Mouse (Mus musculus): ENCODE measurements around the gene Fmn2. TPM values are rescaled to one million over a fixed set of nuclear protein-coding genes. Genes with fewer than 3 reads are reported as not detected.
A peak's percentile ranks its signal among the peaks of the same experiment; 100 is the strongest.

The Fmn2 gene
- polyA plus RNA-seq (2015; fragmentation: Nextera tagmentation; extraction: Ambion mirVana) = 1.4 and 1.8 TPM in 2 replicates

- Histone ChIP-seq H3K27ac (no peak within 1 kb of the TSS), H3K4me1 (peaks cover 14% of the 10 kb centered on the region), H3K4me3 (replicated peaks) (peak within 1 kb of the TSS; percentile 59), H3K9ac (peak within 1 kb of the TSS; percentile 5), H3K36me3 (no peaks in the 10 kb centered on the region), H3K9me3 (no peaks in the 10 kb centered on the region), H3K27me3 (replicated peaks) (peaks cover 13% of the 10 kb centered on the region; the same call in 1 of the 2 replicates), H3K4me2 (peak within 1 kb of the TSS; percentile 97)
- peak; percentile 93 for ATAC-seq (ENCODE audit: insufficient read depth, low FRiP score, low read depth)
- WGBS = 0% methylated on average over 25 of the region's 29 CpGs
Measured at GRCm38 (mm10) chr1:174501661-174502030, at the start of gene Fmn2. TSS of gene Fmn2 (plus strand) at chr1:174501825.

- no peak overlapping the region for H3K4me3 ChIP-seq (replicated peaks)
- H3K9me3 ChIP-seq = no peaks in the 10 kb centered on the region
- H3K27me3 ChIP-seq (replicated peaks) = no peaks in the 10 kb centered on the region
- H3K4me1 ChIP-seq = no peaks in the 10 kb centered on the region
- no peaks in the 10 kb centered on the region for H3K36me3 ChIP-seq
- WGBS = 83% methylated on average over 2 of the region's 2 CpGs
- no peak overlapping the region for H3K27ac ChIP-seq
- H3K4me2 ChIP-seq = no peak overlapping the region
- no peak for ATAC-seq (ENCODE audit: insufficient read depth, low FRiP score, low read depth)
- no peak overlapping the region for H3K9ac ChIP-seq
Measured at GRCm38 (mm10) chr1:174455100-174455499, 46.5 kb upstream of the Fmn2 start.

- ATAC-seq (ENCODE audit: insufficient read depth, low FRiP score, low read depth) = no peak
- Histone ChIP-seq H3K4me1 (no peaks in the 10 kb centered on the region), H3K4me3 (replicated peaks) (no peak overlapping the region), H3K9ac (no peak overlapping the region), H3K27me3 (replicated peaks) (no peaks in the 10 kb centered on the region), H3K4me2 (no peak overlapping the region), H3K9me3 (no peaks in the 10 kb centered on the region), H3K27ac (no peak overlapping the region), H3K36me3 (no peaks in the 10 kb centered on the region)
- 82% methylated on average over 3 of the region's 3 CpGs for WGBS
Measured at GRCm38 (mm10) chr1:174465385-174465784, 36.2 kb upstream of the Fmn2 start.

- Histone ChIP-seq H3K9ac (no peak overlapping the region), H3K9me3 (no peaks in the 10 kb centered on the region), H3K4me3 (replicated peaks) (no peak overlapping the region), H3K4me1 (no peaks in the 10 kb centered on the region), H3K27ac (no peak overlapping the region), H3K36me3 (no peaks in the 10 kb centered on the region), H3K27me3 (replicated peaks) (no peaks in the 10 kb centered on the region), H3K4me2 (no peak overlapping the region)
- 29% methylated on average over 2 of the region's 2 CpGs for WGBS
- ATAC-seq (ENCODE audit: insufficient read depth, low FRiP score, low read depth) = no peak
Measured at GRCm38 (mm10) chr1:174466240-174466639, 35.4 kb upstream of the Fmn2 start.

GRCm38 (mm10) chr1:174469736-174470135, 31.9 kb upstream of the Fmn2 start:
- Histone ChIP-seq H3K9me3 (no peaks in the 10 kb centered on the region), H3K27me3 (replicated peaks) (no peaks in the 10 kb centered on the region), H3K4me2 (no peak overlapping the region), H3K27ac (no peak overlapping the region), H3K36me3 (no peaks in the 10 kb centered on the region), H3K9ac (no peak overlapping the region), H3K4me1 (no peaks in the 10 kb centered on the region), H3K4me3 (replicated peaks) (no peak overlapping the region)
- ATAC-seq (ENCODE audit: insufficient read depth, low FRiP score, low read depth) = no peak
- WGBS = 5% methylated on average over 6 of the region's 6 CpGs

GRCm38 (mm10) chr1:174482567-174482966, 19.1 kb upstream of the Fmn2 start:
- no peaks in the 10 kb centered on the region for H3K9me3 ChIP-seq
- H3K36me3 ChIP-seq = no peaks in the 10 kb centered on the region
- H3K4me1 ChIP-seq = no peaks in the 10 kb centered on the region
- H3K9ac ChIP-seq = no peak overlapping the region
- H3K4me2 ChIP-seq = no peak overlapping the region
- H3K4me3 ChIP-seq (replicated peaks) = no peak overlapping the region
- no peaks in the 10 kb centered on the region for H3K27me3 ChIP-seq (replicated peaks)
- ATAC-seq (ENCODE audit: insufficient read depth, low FRiP score, low read depth) = no peak
- no peak overlapping the region for H3K27ac ChIP-seq
- 93% methylated on average over 6 of the region's 6 CpGs for WGBS

- Histone ChIP-seq H3K36me3 (no peaks in the 10 kb centered on the region), H3K9me3 (no peaks in the 10 kb centered on the region), H3K4me3 (replicated peaks) (no peak overlapping the region), H3K4me1 (peaks cover 14% of the 10 kb centered on the region), H3K27me3 (replicated peaks) (peaks cover 13% of the 10 kb centered on the region; the same call in 1 of the 2 replicates), H3K4me2 (no peak overlapping the region), H3K27ac (no peak overlapping the region), H3K9ac (no peak overlapping the region)
- 62% methylated on average over 4 of the region's 4 CpGs for WGBS
- no peak for ATAC-seq (ENCODE audit: insufficient read depth, low FRiP score, low read depth)
Measured at GRCm38 (mm10) chr1:174500064-174500463, 1.6 kb upstream of the Fmn2 start.

- no peak overlapping the region for H3K27ac ChIP-seq
- no peak overlapping the region for H3K4me3 ChIP-seq (replicated peaks)
- no peaks in the 10 kb centered on the region for H3K9me3 ChIP-seq
- no peak overlapping the region for H3K9ac ChIP-seq
- no peak overlapping the region for H3K4me2 ChIP-seq
- no peak for ATAC-seq (ENCODE audit: insufficient read depth, low FRiP score, low read depth)
- WGBS = 50% methylated on average over 1 of the region's 1 CpGs
- no peaks in the 10 kb centered on the region for H3K36me3 ChIP-seq
- peaks cover 13% of the 10 kb centered on the region; the same call in 1 of the 2 replicates for H3K27me3 ChIP-seq (replicated peaks)
- peaks cover 14% of the 10 kb centered on the region for H3K4me1 ChIP-seq
Measured at GRCm38 (mm10) chr1:174501011-174501410, 614 bp upstream of the Fmn2 start.

- under 1% methylated on average over 39 of the region's 40 CpGs for WGBS
- peak overlapping the region; percentile 59 for H3K4me3 ChIP-seq (replicated peaks)
- H3K27ac ChIP-seq = no peak overlapping the region
- no peaks in the 10 kb centered on the region for H3K9me3 ChIP-seq
- H3K4me1 ChIP-seq = peaks cover 14% of the 10 kb centered on the region
- ATAC-seq (ENCODE audit: insufficient read depth, low FRiP score, low read depth) = peak; percentile 28; the same call in 1 of the 2 replicates
- H3K36me3 ChIP-seq = no peaks in the 10 kb centered on the region
- peak overlapping the region; percentile 5 for H3K9ac ChIP-seq
- H3K4me2 ChIP-seq = peak overlapping the region; percentile 97
- peaks cover 13% of the 10 kb centered on the region; the same call in 1 of the 2 replicates for H3K27me3 ChIP-seq (replicated peaks)
Measured at GRCm38 (mm10) chr1:174502031-174502845, 613 bp downstream of the Fmn2 start.

- ATAC-seq (ENCODE audit: insufficient read depth, low FRiP score, low read depth) = peak; percentile 60
- Histone ChIP-seq H3K4me1 (peaks cover 14% of the 10 kb centered on the region), H3K9ac (peak overlapping the region; percentile 44; the same call in 1 of the 2 replicates), H3K27ac (no peak overlapping the region), H3K4me2 (peak overlapping the region; percentile 97), H3K36me3 (no peaks in the 10 kb centered on the region), H3K4me3 (replicated peaks) (peak overlapping the region; percentile 59), H3K9me3 (no peaks in the 10 kb centered on the region), H3K27me3 (replicated peaks) (peaks cover 13% of the 10 kb centered on the region; the same call in 1 of the 2 replicates)
- 1% methylated on average over 53 of the region's 53 CpGs for WGBS
Measured at GRCm38 (mm10) chr1:174502846-174503745, 1.5 kb downstream of the Fmn2 start.

- Histone ChIP-seq H3K4me3 (replicated peaks) (no peak overlapping the region), H3K9me3 (no peaks in the 10 kb centered on the region), H3K36me3 (no peaks in the 10 kb centered on the region), H3K4me2 (no peak overlapping the region), H3K4me1 (no peaks in the 10 kb centered on the region), H3K27ac (no peak overlapping the region), H3K9ac (no peak overlapping the region), H3K27me3 (replicated peaks) (no peaks in the 10 kb centered on the region)
- 54% methylated on average over 13 of the region's 13 CpGs for WGBS
- no peak for ATAC-seq (ENCODE audit: insufficient read depth, low FRiP score, low read depth)
Measured at GRCm38 (mm10) chr1:174508571-174509110, 7.0 kb downstream of the Fmn2 start.
